ENCODE assay signal across 8 mouse cellular contexts in genomic region chr7:127208553-127209438, GRCm38 (mm10). TPM values are rescaled to one million over a fixed set of nuclear protein-coding genes. Genes with fewer than 3 reads are reported as not detected.
A peak's percentile ranks its signal among the peaks of the same experiment; 100 is the strongest.
DNase-seq lines count a peak whose midpoint lies in the region; ATAC-seq lines count a peak whose summit lies in the region.

TSS of gene Mylpf (plus strand) at chr7:127208890.

- H3K9ac ChIP-seq in hindbrain, embryonic 15.5 days: peak within 1 kb of the TSS; percentile 95

- peak within 1 kb of the TSS; percentile 98 for H3K4me2 ChIP-seq in hindbrain, embryonic 15.5 days

- no peaks in the 10 kb centered on the region for H3K27me3 ChIP-seq in hindbrain, embryonic 15.5 days

- peak; percentile 97 for DNase-seq in T-cell, adult 2 months (ENCODE audit: low spot score)
- DNase-seq in cerebellum, postnatal 36 days: peak; percentile 88 to 93
- DNase-seq in frontal cortex, postnatal 36 days (ENCODE audit: low spot score in 2 of 2): peak; percentile 90 to 96
- peak; percentile 98 for DNase-seq in left cerebral cortex, adult 11 months (ENCODE audit: low spot score)
- peak; percentile 96 to 97 for DNase-seq in lung, postnatal 4 days
- DNase-seq in retina, postnatal 7 days (ENCODE audit: low read depth, low spot score): peak; percentile 92
- DNase-seq in urinary bladder, adult 2 months (ENCODE audit: low spot score): peak; percentile 88

- H3K36me3 ChIP-seq in hindbrain, embryonic 15.5 days: peaks cover 4% of the 10 kb centered on the region; the same call in 1 of the 2 replicates

- H3K27ac ChIP-seq in hindbrain, embryonic 15.5 days (replicated peaks): peak within 1 kb of the TSS; percentile 85

- H3K9me3 ChIP-seq in hindbrain, embryonic 15.5 days: no peaks in the 10 kb centered on the region

- H3K4me3 ChIP-seq in hindbrain, embryonic 15.5 days: peak within 1 kb of the TSS; percentile 99

- peaks cover 34% of the 10 kb centered on the region for H3K4me1 ChIP-seq in hindbrain, embryonic 15.5 days (replicated peaks)

- peak; percentile 97 for ATAC-seq in hindbrain, embryonic 15.5 days (ENCODE audit: low FRiP score, low read depth)

- WGBS in hindbrain, embryonic 15.5 days: under 1% methylated on average over 44 of the region's 44 CpGs

RNA-seq across cellular contexts. Expression of gene Mylpf, which starts in this region (rescaled TPM):
- polyA plus RNA-seq in hindbrain, embryonic 15.5 days (2015; fragmentation: Nextera tagmentation; extraction: Ambion mirVana): 4.9 and 5.0 TPM in 2 replicates
- 1.2 and 2.1 TPM in 2 replicates for polyA plus RNA-seq in urinary bladder, adult 2 months (2012; rRNA removed)

Comparison
In these comparisons a context has a peak if more than half of its experiments do, and no peak if none do; other contexts are left out.
1. Peak in every context shown above with its lines: DNase-seq, ATAC-seq, H3K4me3 ChIP-seq and H3K27ac ChIP-seq.